Mouse (Mus musculus) hindbrain, embryonic 11.5 days (tissue): ENCODE data around the gene Ak4. TPM values are rescaled to one million over a fixed set of nuclear protein-coding genes. Genes with fewer than 3 reads are reported as not detected.

Experiments
- polyA plus RNA-seq: library from polyadenylated mRNA; unstranded; fragments of >200 nt; fragmentation: Nextera tagmentation; extraction: Ambion mirVana; gene quantifications from 2 replicates; pipeline ENCODE4 v1.2.1, GENCODE M21; 2014

Gene Ak4
- polyA plus RNA-seq, 1 experiment from 2014 or later = 7.0 TPM

Other genes with a start within 250 kb of the Ak4 start
- gene Jak1, start 154.0 kb upstream of the Ak4 start, polyA plus RNA-seq = 62.9 and 68.0 TPM in 2 replicates
- 6.0 and 6.9 TPM in 2 replicates for gene Dnajc6, start 77.4 kb downstream of the Ak4 start, polyA plus RNA-seq
- gene Leprot, start 228.4 kb downstream of the Ak4 start, polyA plus RNA-seq = 78.1 and 83.3 TPM in 2 replicates